Mouse (Mus musculus) limb, embryonic 15.5 days (tissue): ENCODE measurements around the gene Cbx2. TPM values are rescaled to one million over a fixed set of nuclear protein-coding genes. Genes with fewer than 3 reads are reported as not detected.

ENCODE experiments used
- ATAC-seq: fragments of 200-750 bp; cut with Nextera tagmentation; 2 replicates; pipeline ENCODE4 v1.8.0; 2017; ENCODE audit warnings: low read depth, moderate TSS enrichment; ENCODE audit not compliant: insufficient number of reproducible peaks, low FRiP score, low TSS enrichment
- H3K27ac ChIP-seq: fragments of 300-500 bp; sonication (generic); 2 replicates; pipeline ENCODE4 v1.5.1; 2015; ENCODE audit warnings: moderate library complexity, mild to moderate bottlenecking, inconsistent platforms
- H3K27me3 ChIP-seq: fragments of 300-500 bp; sonication (generic); 2 replicates; pipeline ENCODE4 v1.6.1; 2015; ENCODE audit warnings: inconsistent platforms
- H3K36me3 ChIP-seq: fragments of 300-500 bp; sonication (generic); 2 replicates; pipeline ENCODE4 v1.6.1; 2015; ENCODE audit warnings: inconsistent platforms
- H3K4me1 ChIP-seq: fragments of 300-500 bp; sonication (generic); 2 replicates; pipeline ENCODE4 v1.6.1; 2015; ENCODE audit warnings: inconsistent platforms
- H3K4me2 ChIP-seq: fragments of 300-500 bp; sonication (generic); 2 replicates; pipeline ENCODE4 v1.6.1; 2015; ENCODE audit warnings: mild to moderate bottlenecking, inconsistent platforms
- H3K4me3 ChIP-seq: fragments of 300-500 bp; sonication (generic); 2 replicates; pipeline ENCODE4 v1.5.1; 2015; ENCODE audit warnings: mild to moderate bottlenecking, inconsistent platforms
- H3K9ac ChIP-seq: fragments of 300-500 bp; sonication (generic); 2 replicates; pipeline ENCODE4 v1.6.1; 2015; ENCODE audit warnings: inconsistent platforms
- H3K9me3 ChIP-seq: fragments of 300-500 bp; sonication (generic); 2 replicates; pipeline ENCODE4 v1.6.1; 2016; ENCODE audit warnings: inconsistent platforms
- WGBS: fragments of 180-500 bp; shearing (Covaris S2); methylation state at CpG from one replicate; pipeline ENCODE4 v1.1.7; 2015; 5-methylcytosine and 5-hydroxymethylcytosine counted together
- polyA plus RNA-seq: library from polyadenylated mRNA; unstranded; fragments of >200 nt; fragmentation: Nextera tagmentation; extraction: Ambion mirVana; gene quantifications from 2 replicates; pipeline ENCODE4 v1.2.1, GENCODE M21; 2015

Gene Cbx2
- polyA plus RNA-seq, 1 experiment from 2014 or later = 32.3 TPM

- no peak overlapping the region for H3K9ac ChIP-seq
- H3K9me3 ChIP-seq = no peaks in the 10 kb centered on the region
- H3K4me2 ChIP-seq = no peak overlapping the region
- peaks cover 30% of the 10 kb centered on the region for H3K4me1 ChIP-seq
- no peak overlapping the region for H3K4me3 ChIP-seq
- no peak for ATAC-seq
- H3K27ac ChIP-seq = no peak overlapping the region
- H3K27me3 ChIP-seq = peaks cover 4% of the 10 kb centered on the region
- peaks cover 20% of the 10 kb centered on the region for H3K36me3 ChIP-seq
- 77% methylated on average over 5 of the region's 5 CpGs for WGBS
Measured at GRCm38 (mm10) chr11:119075805-119076204, 53.0 kb downstream of the Cbx2 start.

- Histone ChIP-seq H3K36me3 (peaks cover 37% of the 10 kb centered on the region), H3K27ac (no peak overlapping the region), H3K4me2 (no peak overlapping the region), H3K27me3 (peaks cover 23% of the 10 kb centered on the region), H3K9ac (no peak overlapping the region), H3K4me3 (no peak overlapping the region), H3K9me3 (no peaks in the 10 kb centered on the region), H3K4me1 (peaks cover 50% of the 10 kb centered on the region)
- 73% methylated on average over 4 of the region's 4 CpGs for WGBS
- ATAC-seq = no peak
Measured at GRCm38 (mm10) chr11:119077755-119078154, 55.0 kb downstream of the Cbx2 start.

GRCm38 (mm10) chr11:119078691-119079444 lies 56.1 kb downstream of the Cbx2 start:
- WGBS = 14% methylated on average over 20 of the region's 27 CpGs
- Histone ChIP-seq H3K9ac (no peak overlapping the region), H3K4me2 (peak overlapping the region; percentile 36), H3K4me1 (peaks cover 57% of the 10 kb centered on the region), H3K27me3 (peaks cover 27% of the 10 kb centered on the region), H3K27ac (peak overlapping the region; percentile 65), H3K36me3 (peaks cover 37% of the 10 kb centered on the region), H3K4me3 (peak overlapping the region; percentile 3; the same call in 1 of the 2 replicates), H3K9me3 (no peaks in the 10 kb centered on the region)
- ATAC-seq = no peak

- peaks cover 60% of the 10 kb centered on the region for H3K4me1 ChIP-seq
- H3K27ac ChIP-seq = peak overlapping the region; percentile 65
- H3K9ac ChIP-seq = no peak overlapping the region
- ATAC-seq = no peak
- H3K4me2 ChIP-seq = peak overlapping the region; percentile 36
- WGBS = 40% methylated on average over 7 of the region's 7 CpGs
- H3K4me3 ChIP-seq = peak overlapping the region; percentile 3; the same call in 1 of the 2 replicates
- H3K27me3 ChIP-seq = peaks cover 27% of the 10 kb centered on the region
- H3K9me3 ChIP-seq = no peaks in the 10 kb centered on the region
- peaks cover 37% of the 10 kb centered on the region for H3K36me3 ChIP-seq
Measured at GRCm38 (mm10) chr11:119079445-119079837, 56.7 kb downstream of the Cbx2 start.

- WGBS = 50% methylated on average over 33 of the region's 33 CpGs
- H3K4me2 ChIP-seq = no peak overlapping the region
- H3K9ac ChIP-seq = no peak overlapping the region
- peaks cover 37% of the 10 kb centered on the region for H3K36me3 ChIP-seq
- H3K27me3 ChIP-seq = peaks cover 27% of the 10 kb centered on the region
- no peak overlapping the region for H3K4me3 ChIP-seq
- H3K27ac ChIP-seq = no peak overlapping the region
- ATAC-seq = no peak
- H3K9me3 ChIP-seq = no peaks in the 10 kb centered on the region
- H3K4me1 ChIP-seq = peaks cover 65% of the 10 kb centered on the region
Measured at GRCm38 (mm10) chr11:119080461-119081147, 57.8 kb downstream of the Cbx2 start.

Other genes starting within 250 kb of the Cbx2 start
- gene Rbfox3, start 111.4 kb upstream of the Cbx2 start, polyA plus RNA-seq = 0.26 and 0.32 TPM in 2 replicates
- gene Enpp7, start 34.8 kb upstream of the Cbx2 start, polyA plus RNA-seq = not detected in 2 replicates
- gene Cbx8, start 18.0 kb downstream of the Cbx2 start, polyA plus RNA-seq = 8.9 and 9.6 TPM in 2 replicates
- 13.8 and 16.4 TPM in 2 replicates for gene Cbx4, start 63.3 kb downstream of the Cbx2 start, polyA plus RNA-seq
- gene Tbc1d16, start 205.5 kb downstream of the Cbx2 start, polyA plus RNA-seq = 17.4 and 18.3 TPM in 2 replicates
- gene Ccdc40, start 205.6 kb downstream of the Cbx2 start, polyA plus RNA-seq = 1.9 and 2.2 TPM in 2 replicates
- gene Gaa, start 244.9 kb downstream of the Cbx2 start, polyA plus RNA-seq = 82.0 and 90.8 TPM in 2 replicates